Mouse (Mus musculus): ENCODE measurements at regions not wholly inside any gene's neighbourhood (a gene's known extent, or its start where the extent isn't known, plus 50 kb on each side); places are given as distances from the start of the nearest gene placed in this dataset.

DNA sequence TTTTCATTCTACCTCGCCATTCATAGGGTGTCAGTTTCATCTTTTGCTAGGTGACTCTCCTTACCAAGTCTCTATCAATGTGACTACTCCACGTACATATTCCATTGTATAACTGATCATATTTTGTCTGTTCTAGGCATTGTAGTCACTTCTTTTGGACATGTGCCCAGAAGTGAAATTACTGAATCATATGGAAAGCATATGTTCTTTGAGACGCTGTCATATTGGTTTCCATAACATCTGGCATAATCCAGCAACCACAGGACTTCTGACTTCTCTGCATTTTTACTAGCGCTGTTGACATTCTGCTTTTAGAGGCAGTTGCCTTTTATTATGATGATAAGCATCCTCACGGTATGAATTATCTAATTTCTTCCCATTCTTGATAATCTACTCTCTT, 113.9 kb upstream of the Clstn2 start:
- Histone ChIP-seq H3K9me3 (replicated peaks; ENCODE audit: low read length) (no peaks in the 10 kb centered on the region), H3K36me3 (ENCODE audit: insufficient read depth, low read length) (no peaks in the 10 kb centered on the region), H3K9ac (ENCODE audit: low read depth, low read length) (no peak overlapping the region), H3K4me3 (replicated peaks; ENCODE audit: low read depth, low read length) (no peak overlapping the region), H3K27me3 (ENCODE audit: insufficient read depth, low read length) (no peaks in the 10 kb centered on the region), H3K4me1 (replicated peaks; ENCODE audit: insufficient read depth, low read length) (no peaks in the 10 kb centered on the region), H3K27ac (no peak overlapping the region), H3K4me2 (ENCODE audit: low read length) (no peak overlapping the region)
- ATAC-seq (replicated peaks; ENCODE audit: low FRiP score, low read depth) (no peak), DNase-seq (ENCODE audit: low spot score) (no peak)
- WGBS: 80% methylated on average over 5 of the region's 5 CpGs
- TF ChIP-seq CTCF (IDR thresholded peaks at IDR 0.05; ENCODE audit: low read depth): no peak

DNA sequence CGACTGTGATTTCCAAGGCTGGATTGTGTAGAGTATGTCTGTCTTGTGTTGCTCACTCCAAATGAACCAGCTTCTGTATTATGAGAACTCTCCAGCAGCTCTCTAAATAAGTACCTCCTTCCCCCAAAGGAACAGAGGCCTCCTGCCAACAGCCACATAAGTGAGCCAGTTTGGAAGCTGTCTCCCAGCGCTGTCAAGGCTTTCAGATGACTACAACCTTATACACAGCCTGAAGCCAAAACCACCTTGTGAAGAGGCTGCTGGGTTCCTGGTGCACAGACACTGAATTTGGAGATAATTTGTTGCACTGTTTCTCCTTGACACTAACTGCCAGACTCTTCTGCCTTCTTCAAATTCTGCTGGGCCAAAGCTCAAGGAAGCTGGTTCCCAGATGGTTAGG, 125.4 kb upstream of the Clstn2 start:
- Histone ChIP-seq H3K27ac (no peak overlapping the region), H3K9me3 (replicated peaks; ENCODE audit: low read length) (no peaks in the 10 kb centered on the region), H3K4me3 (replicated peaks; ENCODE audit: low read depth, low read length) (no peak overlapping the region), H3K9ac (ENCODE audit: low read depth, low read length) (no peak overlapping the region), H3K4me2 (ENCODE audit: low read length) (no peak overlapping the region), H3K36me3 (ENCODE audit: insufficient read depth, low read length) (no peaks in the 10 kb centered on the region), H3K4me1 (replicated peaks; ENCODE audit: insufficient read depth, low read length) (no peaks in the 10 kb centered on the region), H3K27me3 (ENCODE audit: insufficient read depth, low read length) (no peaks in the 10 kb centered on the region)
- WGBS: 94% methylated on average over 2 of the region's 2 CpGs
- no peak for ATAC-seq (replicated peaks; ENCODE audit: low FRiP score, low read depth)
- TF ChIP-seq CTCF (IDR thresholded peaks at IDR 0.05; ENCODE audit: low read depth): no peak
- DNase-seq (ENCODE audit: low spot score): no peak

- WGBS: 63% methylated on average over 5 of the region's 5 CpGs
Measured at GRCm38 (mm10) chr9:98164489-98164888, 122.7 kb upstream of the Nmnat3 start.

GRCm38 (mm10) chr9:98174056-98174455, 113.2 kb upstream of the Nmnat3 start:
- H3K9me3 ChIP-seq (replicated peaks; ENCODE audit: low read length): no peaks in the 10 kb centered on the region
- H3K4me3 ChIP-seq (replicated peaks; ENCODE audit: low read depth, low read length): no peak overlapping the region
- no peak overlapping the region for H3K9ac ChIP-seq (ENCODE audit: low read depth, low read length)
- no peaks in the 10 kb centered on the region for H3K27me3 ChIP-seq (ENCODE audit: insufficient read depth, low read length)
- 80% methylated on average over 5 of the region's 5 CpGs for WGBS
- H3K4me2 ChIP-seq (ENCODE audit: low read length): no peak overlapping the region
- TF ChIP-seq CTCF (IDR thresholded peaks at IDR 0.05; ENCODE audit: low read depth): no peak
- DNase-seq (ENCODE audit: low spot score) (no peak), ATAC-seq (replicated peaks; ENCODE audit: low FRiP score, low read depth) (no peak)
- H3K27ac ChIP-seq: no peak overlapping the region
- no peaks in the 10 kb centered on the region for H3K36me3 ChIP-seq (ENCODE audit: insufficient read depth, low read length)
- no peaks in the 10 kb centered on the region for H3K4me1 ChIP-seq (replicated peaks; ENCODE audit: insufficient read depth, low read length)

More at GRCm38 (mm10) chr9:98164489-98164888, 122.7 kb upstream of the Nmnat3 start:
- no peak for ATAC-seq (replicated peaks; ENCODE audit: low FRiP score, low read depth)
- Histone ChIP-seq H3K4me1 (replicated peaks; ENCODE audit: insufficient read depth, low read length) (no peaks in the 10 kb centered on the region), H3K27ac (no peak overlapping the region), H3K4me2 (ENCODE audit: low read length) (no peak overlapping the region), H3K9ac (ENCODE audit: low read depth, low read length) (no peak overlapping the region), H3K36me3 (ENCODE audit: insufficient read depth, low read length) (no peaks in the 10 kb centered on the region), H3K27me3 (ENCODE audit: insufficient read depth, low read length) (no peaks in the 10 kb centered on the region), H3K4me3 (replicated peaks; ENCODE audit: low read depth, low read length) (no peak overlapping the region), H3K9me3 (replicated peaks; ENCODE audit: low read length) (no peaks in the 10 kb centered on the region)
- no peak for DNase-seq (ENCODE audit: low spot score)
- TF ChIP-seq CTCF (IDR thresholded peaks at IDR 0.05; ENCODE audit: low read depth): no peak

- no peak for TF ChIP-seq CTCF (IDR thresholded peaks at IDR 0.05; ENCODE audit: low read depth)
- Histone ChIP-seq H3K4me3 (replicated peaks; ENCODE audit: low read depth, low read length) (no peak overlapping the region), H3K9me3 (replicated peaks; ENCODE audit: low read length) (no peaks in the 10 kb centered on the region), H3K27me3 (ENCODE audit: insufficient read depth, low read length) (no peaks in the 10 kb centered on the region), H3K4me1 (replicated peaks; ENCODE audit: insufficient read depth, low read length) (no peaks in the 10 kb centered on the region), H3K36me3 (ENCODE audit: insufficient read depth, low read length) (no peaks in the 10 kb centered on the region), H3K4me2 (ENCODE audit: low read length) (no peak overlapping the region), H3K9ac (ENCODE audit: low read depth, low read length) (no peak overlapping the region), H3K27ac (no peak overlapping the region)
- no peak for ATAC-seq (replicated peaks; ENCODE audit: low FRiP score, low read depth)
- peak; percentile 28 for DNase-seq (ENCODE audit: low spot score)
- WGBS: 52% methylated on average over 7 of the region's 7 CpGs
Measured at GRCm38 (mm10) chr9:98176701-98177380, 110.4 kb upstream of the Nmnat3 start.

- ATAC-seq (replicated peaks; ENCODE audit: low FRiP score, low read depth): no peak
- Histone ChIP-seq H3K27me3 (ENCODE audit: insufficient read depth, low read length) (no peaks in the 10 kb centered on the region), H3K9ac (ENCODE audit: low read depth, low read length) (no peak overlapping the region), H3K27ac (no peak overlapping the region), H3K36me3 (ENCODE audit: insufficient read depth, low read length) (no peaks in the 10 kb centered on the region), H3K9me3 (replicated peaks; ENCODE audit: low read length) (no peaks in the 10 kb centered on the region), H3K4me2 (ENCODE audit: low read length) (no peak overlapping the region), H3K4me3 (replicated peaks; ENCODE audit: low read depth, low read length) (no peak overlapping the region), H3K4me1 (replicated peaks; ENCODE audit: insufficient read depth, low read length) (no peaks in the 10 kb centered on the region)
- WGBS: 80% methylated on average over 4 of the region's 4 CpGs
- DNase-seq (ENCODE audit: low spot score): no peak
- TF ChIP-seq CTCF (IDR thresholded peaks at IDR 0.05; ENCODE audit: low read depth): no peak
Measured at GRCm38 (mm10) chr9:98180766-98181165, 106.5 kb upstream of the Nmnat3 start.

Data from kidney, postnatal 0 days (tissue).